Mouse (Mus musculus): ENCODE results near the gene Ucn. TPM values are rescaled to one million over a fixed set of nuclear protein-coding genes. Genes with fewer than 3 reads are reported as not detected.

The Ucn gene
- polyA plus RNA-seq, 1 experiment: not detected

- no peaks in the 10 kb centered on the region; the same call in 1 of the 2 replicates for H3K36me3 ChIP-seq (ENCODE audit: control insufficient read depth, insufficient read depth, low read length)
Measured at GRCm38 (mm10) chr5:31137658-31138057, 971 bp downstream of the Ucn start.

DNA sequence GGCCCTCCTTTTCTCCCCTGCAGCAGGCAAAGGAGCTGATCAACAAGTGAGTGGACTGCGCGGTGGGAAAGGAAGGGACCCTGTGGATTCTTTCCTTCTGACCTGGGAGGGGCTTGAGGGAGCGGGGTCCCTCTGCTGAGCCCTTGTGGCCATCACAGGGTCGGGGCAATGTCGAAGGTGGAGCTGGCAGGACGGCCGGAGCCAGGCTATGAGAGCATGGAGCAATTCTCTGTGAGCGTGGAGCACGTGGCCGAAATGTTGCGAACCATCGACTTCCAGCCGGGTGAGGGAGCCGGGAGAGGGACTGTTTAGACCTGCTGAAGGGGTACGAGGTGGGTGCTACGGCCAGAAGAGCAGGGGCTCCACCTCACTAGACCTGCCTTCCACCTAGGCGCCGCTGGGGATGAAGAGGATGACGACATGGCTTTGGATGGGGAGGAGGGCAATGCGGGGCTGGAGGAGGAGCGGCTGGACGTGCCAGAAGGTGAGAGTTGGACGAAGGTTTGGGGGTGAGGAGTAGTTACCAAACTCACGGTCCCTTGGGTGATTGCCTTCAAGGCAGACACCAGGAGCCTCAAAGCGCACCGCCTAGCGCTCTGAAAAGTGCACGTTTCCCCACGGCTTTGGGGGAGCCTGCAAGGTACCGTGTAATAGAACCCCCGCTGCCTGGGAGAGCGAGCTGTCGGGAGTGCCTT, 1.8 kb downstream of the Ucn start:
- Histone ChIP-seq H3K27ac (ENCODE audit: insufficient read depth, low read depth, low read length) (no peak overlapping the region), H3K4me1 (ENCODE audit: control insufficient read depth, insufficient read depth, insufficient read length, low read length) (0 out of 2 replicates have a peak, but pooled peaks cover 3% of the 10 kb centered on the region), H3K27me3 (ENCODE audit: control insufficient read depth, insufficient read depth, low read length) (peaks cover 45% of the 10 kb centered on the region), H3K36me3 (ENCODE audit: control insufficient read depth, insufficient read depth, low read length) (no peaks in the 10 kb centered on the region; the same call in 1 of the 2 replicates), H3K4me3 (ENCODE audit: low read depth, low read length) (no peak overlapping the region)
- 3% methylated on average over 33 of the region's 33 CpGs for WGBS
- TF ChIP-seq CTCF (IDR thresholded peaks at IDR 0.05; ENCODE audit: extremely low read depth, insufficient read length, insufficient replicate concordance, low read depth, low read length): no peak
- TF ChIP-seq POLR2A (IDR thresholded peaks at IDR 0.05; ENCODE audit: low read depth, low read length): no peak

More at GRCm38 (mm10) chr5:31137658-31138057, 971 bp downstream of the Ucn start:
- Histone ChIP-seq H3K4me3 (ENCODE audit: low read depth, low read length) (no peak overlapping the region), H3K4me1 (ENCODE audit: control insufficient read depth, insufficient read depth, insufficient read length, low read length) (0 out of 2 replicates have a peak, but pooled peaks cover 3% of the 10 kb centered on the region), H3K27me3 (ENCODE audit: control insufficient read depth, insufficient read depth, low read length) (peaks cover 45% of the 10 kb centered on the region), H3K27ac (ENCODE audit: insufficient read depth, low read depth, low read length) (no peak overlapping the region)
- 2% methylated on average over 13 of the region's 13 CpGs for WGBS
- TF ChIP-seq POLR2A (IDR thresholded peaks at IDR 0.05; ENCODE audit: low read depth, low read length) (no peak), CTCF (IDR thresholded peaks at IDR 0.05; ENCODE audit: extremely low read depth, insufficient read length, insufficient replicate concordance, low read depth, low read length) (no peak)

DNA sequence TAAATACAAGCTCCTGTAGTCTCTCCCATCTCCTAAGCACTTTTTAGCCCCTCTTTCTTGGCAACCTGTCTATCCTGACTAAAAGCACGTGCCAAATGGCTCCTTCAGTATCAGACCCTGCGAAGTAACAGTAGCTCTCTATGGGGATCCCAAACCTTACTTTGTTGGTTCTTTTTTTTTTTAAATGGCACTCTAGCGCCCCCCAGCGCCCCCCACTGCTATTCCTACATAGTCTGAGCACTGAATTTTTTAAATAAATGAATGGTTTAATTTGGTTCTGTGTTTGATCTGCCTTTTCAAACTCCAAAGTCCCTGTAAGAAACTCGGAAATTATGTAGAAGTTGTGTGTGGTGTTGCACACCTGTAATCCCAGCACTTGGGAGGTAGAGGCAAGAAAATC, 12.6 kb downstream of the Ucn start:
- TF ChIP-seq POLR2A (IDR thresholded peaks at IDR 0.05; ENCODE audit: low read depth, low read length) (no peak), CTCF (IDR thresholded peaks at IDR 0.05; ENCODE audit: extremely low read depth, insufficient read length, insufficient replicate concordance, low read depth, low read length) (no peak)
- H3K36me3 ChIP-seq (ENCODE audit: control insufficient read depth, insufficient read depth, low read length): no peaks in the 10 kb centered on the region
- no peaks in the 10 kb centered on the region for H3K4me1 ChIP-seq (ENCODE audit: control insufficient read depth, insufficient read depth, insufficient read length, low read length)
- H3K4me3 ChIP-seq (ENCODE audit: low read depth, low read length): no peak overlapping the region
- no peaks in the 10 kb centered on the region for H3K27me3 ChIP-seq (ENCODE audit: control insufficient read depth, insufficient read depth, low read length)
- no peak overlapping the region for H3K27ac ChIP-seq (ENCODE audit: insufficient read depth, low read depth, low read length)
- WGBS: 41% methylated on average over 5 of the region's 5 CpGs

- H3K4me3 ChIP-seq (ENCODE audit: low read depth, low read length): no peak overlapping the region
- no peaks in the 10 kb centered on the region for H3K27me3 ChIP-seq (ENCODE audit: control insufficient read depth, insufficient read depth, low read length)
- no peaks in the 10 kb centered on the region for H3K4me1 ChIP-seq (ENCODE audit: control insufficient read depth, insufficient read depth, insufficient read length, low read length)
- no peak for TF ChIP-seq CTCF (IDR thresholded peaks at IDR 0.05; ENCODE audit: extremely low read depth, insufficient read length, insufficient replicate concordance, low read depth, low read length)
- no peak for TF ChIP-seq POLR2A (IDR thresholded peaks at IDR 0.05; ENCODE audit: low read depth, low read length)
- H3K36me3 ChIP-seq (ENCODE audit: control insufficient read depth, insufficient read depth, low read length): no peaks in the 10 kb centered on the region
- no peak overlapping the region for H3K27ac ChIP-seq (ENCODE audit: insufficient read depth, low read depth, low read length)
- WGBS: 42% methylated on average over 2 of the region's 2 CpGs
Measured at GRCm38 (mm10) chr5:31123481-31123880, 15.1 kb downstream of the Ucn start.

GRCm38 (mm10) chr5:31121111-31121510, 17.5 kb downstream of the Ucn start:
- no peak for TF ChIP-seq CTCF (IDR thresholded peaks at IDR 0.05; ENCODE audit: extremely low read depth, insufficient read length, insufficient replicate concordance, low read depth, low read length)
- TF ChIP-seq POLR2A (IDR thresholded peaks at IDR 0.05; ENCODE audit: low read depth, low read length): no peak
- Histone ChIP-seq H3K36me3 (ENCODE audit: control insufficient read depth, insufficient read depth, low read length) (no peaks in the 10 kb centered on the region), H3K27me3 (ENCODE audit: control insufficient read depth, insufficient read depth, low read length) (no peaks in the 10 kb centered on the region), H3K27ac (ENCODE audit: insufficient read depth, low read depth, low read length) (no peak overlapping the region), H3K4me1 (ENCODE audit: control insufficient read depth, insufficient read depth, insufficient read length, low read length) (no peaks in the 10 kb centered on the region), H3K4me3 (ENCODE audit: low read depth, low read length) (no peak overlapping the region)
- WGBS: 69% methylated on average over 8 of the region's 8 CpGs

- no peaks in the 10 kb centered on the region for H3K27me3 ChIP-seq (ENCODE audit: control insufficient read depth, insufficient read depth, low read length)
- TF ChIP-seq POLR2A (IDR thresholded peaks at IDR 0.05; ENCODE audit: low read depth, low read length) (no peak), CTCF (IDR thresholded peaks at IDR 0.05; ENCODE audit: extremely low read depth, insufficient read length, insufficient replicate concordance, low read depth, low read length) (no peak)
- 31% methylated on average over 10 of the region's 10 CpGs for WGBS
- no peaks in the 10 kb centered on the region for H3K4me1 ChIP-seq (ENCODE audit: control insufficient read depth, insufficient read depth, insufficient read length, low read length)
- no peaks in the 10 kb centered on the region for H3K36me3 ChIP-seq (ENCODE audit: control insufficient read depth, insufficient read depth, low read length)
- H3K4me3 ChIP-seq (ENCODE audit: low read depth, low read length): no peak overlapping the region
- H3K27ac ChIP-seq (ENCODE audit: insufficient read depth, low read depth, low read length): no peak overlapping the region
Measured at GRCm38 (mm10) chr5:31116912-31117311, 21.7 kb downstream of the Ucn start.

DNA sequence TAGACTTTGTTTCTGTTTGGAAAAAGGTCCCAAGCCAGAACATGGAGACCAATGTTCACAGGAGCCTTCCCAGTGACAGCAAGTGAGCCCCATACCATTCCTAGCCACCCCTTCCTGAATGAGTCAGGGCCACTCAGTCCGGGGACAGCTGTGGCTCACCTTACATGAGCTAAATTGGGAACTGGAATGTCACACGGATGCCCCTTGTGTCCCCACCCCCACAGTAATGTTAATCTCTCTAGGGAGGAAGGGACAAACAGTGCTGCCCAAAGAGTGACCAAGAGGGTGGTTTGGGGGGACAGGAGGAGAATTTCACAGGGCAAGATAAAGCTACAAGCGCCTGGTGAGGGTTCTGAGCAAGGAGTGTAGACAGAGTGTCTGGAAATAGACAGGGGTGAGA, 22.3 kb downstream of the Ucn start, which contains the start of gene Trim54:
Gene Trim54 (plus strand): TSS at position 359 of the 400 bp plus-strand sequence.
- Histone ChIP-seq H3K27me3 (ENCODE audit: control insufficient read depth, insufficient read depth, low read length) (no peaks in the 10 kb centered on the region), H3K36me3 (ENCODE audit: control insufficient read depth, insufficient read depth, low read length) (no peaks in the 10 kb centered on the region), H3K27ac (ENCODE audit: insufficient read depth, low read depth, low read length) (no peak within 1 kb of the TSS), H3K4me3 (ENCODE audit: low read depth, low read length) (no peak within 1 kb of the TSS), H3K4me1 (ENCODE audit: control insufficient read depth, insufficient read depth, insufficient read length, low read length) (no peaks in the 10 kb centered on the region)
- TF ChIP-seq POLR2A (IDR thresholded peaks at IDR 0.05; ENCODE audit: low read depth, low read length): no peak
- TF ChIP-seq CTCF (IDR thresholded peaks at IDR 0.05; ENCODE audit: extremely low read depth, insufficient read length, insufficient replicate concordance, low read depth, low read length): no peak
- WGBS: 38% methylated on average over 3 of the region's 3 CpGs
